Mouse (Mus musculus): ENCODE measurements around the gene Dvl1.

Dvl1 gene

DNA sequence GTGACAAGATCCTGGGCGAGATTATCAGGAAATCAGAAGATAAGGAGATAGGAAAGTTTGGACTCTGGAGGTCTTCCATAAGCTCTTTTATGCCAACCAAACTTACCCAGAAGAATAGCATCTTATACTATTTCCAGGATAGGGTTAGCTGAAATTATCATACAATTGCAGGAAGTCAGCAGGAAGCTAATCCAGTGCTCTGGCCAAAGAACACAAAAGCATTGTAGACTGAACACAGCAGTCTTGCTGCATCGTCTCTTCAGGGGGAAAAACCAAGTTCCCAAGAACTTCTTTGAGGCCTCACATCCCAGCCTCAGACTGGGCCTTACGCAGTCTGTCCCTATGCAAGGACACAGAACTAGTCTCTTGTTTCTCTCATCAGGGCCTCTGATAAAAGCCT is 36.4 kb downstream of the Dvl1 start:
- no peak for DNase-seq (ENCODE audit: extremely low spot score)

GRCm38 (mm10) chr4:155886330-155886729 is 39.1 kb downstream of the Dvl1 start:
- DNase-seq (ENCODE audit: extremely low spot score): no peak

DNA sequence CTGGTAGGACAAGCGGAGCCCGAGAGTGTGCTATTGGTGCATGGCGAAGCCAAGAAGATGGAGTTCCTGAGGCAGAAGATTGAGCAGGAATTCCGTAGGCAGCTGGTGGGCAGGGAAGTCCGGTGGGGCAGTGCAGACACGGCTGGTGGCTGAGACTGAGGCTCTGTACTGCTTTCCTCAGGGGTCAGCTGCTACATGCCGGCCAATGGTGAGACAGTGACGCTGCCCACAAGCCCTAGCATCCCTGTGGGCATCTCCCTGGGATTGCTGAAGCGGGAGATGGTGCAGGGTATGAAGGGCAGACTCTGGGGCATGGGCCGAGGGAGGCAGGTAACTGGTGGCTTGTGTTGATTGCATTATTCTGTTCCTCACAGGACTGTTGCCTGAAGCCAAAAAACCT is 40.5 kb downstream of the Dvl1 start:
- DNase-seq (ENCODE audit: extremely low spot score): no peak

DNA sequence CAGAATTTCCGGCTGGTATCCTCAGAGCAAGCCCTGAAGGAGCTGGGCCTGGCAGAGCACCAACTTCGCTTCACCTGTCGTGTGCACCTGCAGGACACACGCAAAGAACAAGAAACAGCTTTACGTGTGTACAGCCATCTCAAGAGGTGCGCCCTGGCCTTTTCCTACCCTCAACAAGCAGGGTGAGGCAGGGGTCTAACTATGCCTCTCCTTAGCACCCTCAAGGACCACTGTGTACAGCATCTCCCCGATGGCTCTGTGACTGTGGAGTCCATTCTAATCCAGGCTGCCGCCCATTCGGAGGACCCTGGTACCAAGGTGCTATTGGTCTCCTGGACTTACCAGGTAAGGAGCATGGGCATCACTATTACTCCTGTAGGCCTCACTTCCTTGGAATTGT is 41.0 kb downstream of the Dvl1 start:
- no peak for DNase-seq (ENCODE audit: extremely low spot score)

DNA sequence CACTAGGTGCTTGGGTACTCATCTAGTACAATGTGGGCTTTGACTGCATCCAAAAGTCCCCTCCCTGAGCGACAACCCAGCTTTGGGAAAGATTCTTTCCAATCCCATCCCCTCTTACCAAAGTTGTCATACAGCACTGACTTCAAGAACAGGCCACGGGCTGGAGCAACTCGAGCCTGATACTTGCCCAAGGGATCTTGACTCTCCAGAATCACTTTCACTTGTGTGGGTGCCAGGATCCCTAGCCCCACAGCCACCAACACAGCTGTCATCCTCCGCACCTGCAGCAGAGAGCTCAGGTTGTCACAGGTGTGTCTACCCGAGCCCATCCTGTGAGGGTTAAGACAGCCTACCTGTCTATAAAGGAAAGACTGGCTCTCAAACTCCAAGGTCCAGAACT is 42.1 kb downstream of the Dvl1 start:
- DNase-seq (ENCODE audit: extremely low spot score): no peak

DNA sequence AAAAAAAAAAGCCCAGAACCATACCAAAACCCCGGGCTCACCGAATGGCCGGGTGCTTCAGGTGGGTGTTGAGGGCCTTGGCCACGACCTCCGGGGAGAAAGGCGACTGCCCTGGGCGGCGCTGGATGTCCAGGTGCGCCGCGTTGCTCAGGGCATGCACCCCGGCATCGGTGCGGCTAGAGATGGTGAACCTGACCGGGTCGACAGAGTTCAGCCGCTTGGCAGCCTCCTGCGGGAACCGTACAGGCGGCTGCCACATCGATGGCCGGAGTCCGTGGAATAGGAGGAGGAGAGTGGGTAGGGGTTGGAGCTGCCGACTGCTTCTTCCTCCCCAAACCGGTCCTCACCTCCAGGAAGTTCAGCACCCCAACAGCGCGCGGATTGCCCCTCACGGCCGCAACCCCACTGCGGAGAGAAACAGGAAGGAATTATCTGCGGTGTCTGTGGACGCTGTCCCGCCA is 43.8 kb downstream of the Dvl1 start:
- DNase-seq (ENCODE audit: extremely low spot score): peak; percentile 10

DNA sequence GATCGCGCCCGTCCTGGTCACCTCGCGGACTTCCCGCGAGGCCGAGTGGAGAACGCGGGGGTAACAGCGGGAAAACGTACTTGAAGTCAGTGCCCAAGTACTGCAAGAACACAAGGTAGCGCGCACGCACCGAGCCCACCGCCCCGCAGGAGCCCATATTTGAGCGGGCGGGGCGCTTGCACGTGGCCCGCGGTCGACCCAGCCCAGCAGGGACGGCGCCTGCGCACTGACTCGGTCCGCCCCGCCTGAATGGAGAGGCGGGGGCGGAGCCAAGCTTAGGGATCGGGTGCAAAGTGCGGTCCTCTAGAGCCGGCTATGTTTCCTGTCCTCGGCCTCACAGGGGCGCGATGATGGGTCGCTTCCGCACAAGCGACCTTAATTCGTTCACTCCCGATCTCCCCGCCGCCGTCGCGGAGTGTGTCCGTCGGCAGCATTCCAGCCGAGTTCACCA is 44.4 kb downstream of the Dvl1 start, which contains the start of the genes Pusl1 and Acap3:
TSS of gene Pusl1 (minus strand) at position 231 of the 451 bp plus-strand sequence.
TSS of gene Acap3 (plus strand) at position 272 of the 451 bp plus-strand sequence.
- peak; percentile 95 for DNase-seq (ENCODE audit: extremely low spot score)

- DNase-seq (ENCODE audit: extremely low spot score): peak; percentile 85
These were observed 44.8 kb downstream of the Dvl1 start for GRCm38 (mm10) chr4:155892017-155892416.

DNA sequence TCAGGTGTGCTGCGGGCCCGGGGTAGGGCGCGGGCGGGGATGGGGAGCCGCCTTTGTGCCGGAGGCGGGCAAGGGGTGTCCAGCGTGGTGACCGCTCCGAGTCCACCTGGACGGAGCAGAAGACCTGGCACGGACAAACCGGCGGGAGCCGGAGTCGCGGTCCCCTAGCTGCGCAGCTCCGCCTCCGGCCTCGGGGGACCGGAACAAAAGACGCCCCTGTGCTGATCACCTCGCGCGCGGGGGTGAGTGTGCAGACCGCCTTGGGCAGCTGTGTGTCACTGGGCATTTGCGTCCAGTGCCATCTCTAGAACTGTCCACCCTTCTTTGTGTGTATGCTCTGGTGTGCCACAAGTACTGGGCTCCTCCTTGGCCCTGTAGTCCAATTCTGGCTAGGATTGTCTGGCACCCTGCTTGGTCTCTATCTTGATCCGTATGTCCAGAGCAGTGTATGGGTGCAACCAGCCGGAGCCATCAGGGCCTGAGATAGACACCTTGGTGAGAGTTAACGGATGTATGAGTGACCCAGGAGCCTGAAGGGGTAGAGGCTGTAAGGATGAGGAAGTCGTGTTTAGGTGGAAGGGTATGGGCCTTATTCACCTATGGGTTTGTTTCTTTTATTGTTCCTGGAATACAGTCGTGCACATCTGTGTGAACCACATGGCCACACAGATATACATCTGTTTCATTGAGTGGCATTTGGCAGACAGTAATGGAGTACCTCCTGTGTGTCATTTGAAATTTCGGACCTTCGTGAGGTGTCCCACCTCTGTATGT is 45.4 kb downstream of the Dvl1 start:
- no peak for DNase-seq (ENCODE audit: extremely low spot score)

DNA sequence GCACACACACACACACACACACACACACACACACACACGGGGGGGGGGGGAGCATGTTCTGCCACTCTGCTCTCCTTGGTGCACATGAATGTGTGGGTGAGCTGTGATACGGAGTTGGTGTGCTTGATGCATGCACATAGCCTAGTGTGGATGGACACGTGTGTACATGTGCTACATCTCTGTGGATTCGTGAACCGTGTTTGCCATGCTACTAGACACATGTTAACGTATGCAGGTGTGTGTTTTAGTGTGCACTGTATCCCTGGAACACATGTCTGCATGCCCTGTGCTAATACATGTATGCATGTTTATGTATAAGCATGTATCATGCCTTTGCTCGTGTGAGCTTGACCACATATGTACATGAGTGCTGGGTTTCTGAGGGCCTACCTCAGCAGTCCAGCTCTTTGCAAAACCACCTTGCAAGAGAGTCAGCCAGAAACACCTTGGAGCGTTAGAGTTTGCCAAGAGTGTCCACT is 46.0 kb downstream of the Dvl1 start:
- DNase-seq (ENCODE audit: extremely low spot score): no peak

GRCm38 (mm10) chr4:155894311-155894881 is 47.2 kb downstream of the Dvl1 start:
- DNase-seq (ENCODE audit: extremely low spot score): no peak

GRCm38 (mm10) chr4:155895216-155895615 is 48.0 kb downstream of the Dvl1 start:
- no peak for DNase-seq (ENCODE audit: extremely low spot score)

GRCm38 (mm10) chr4:155895826-155896225 is 48.6 kb downstream of the Dvl1 start:
- no peak for DNase-seq (ENCODE audit: extremely low spot score)

DNA sequence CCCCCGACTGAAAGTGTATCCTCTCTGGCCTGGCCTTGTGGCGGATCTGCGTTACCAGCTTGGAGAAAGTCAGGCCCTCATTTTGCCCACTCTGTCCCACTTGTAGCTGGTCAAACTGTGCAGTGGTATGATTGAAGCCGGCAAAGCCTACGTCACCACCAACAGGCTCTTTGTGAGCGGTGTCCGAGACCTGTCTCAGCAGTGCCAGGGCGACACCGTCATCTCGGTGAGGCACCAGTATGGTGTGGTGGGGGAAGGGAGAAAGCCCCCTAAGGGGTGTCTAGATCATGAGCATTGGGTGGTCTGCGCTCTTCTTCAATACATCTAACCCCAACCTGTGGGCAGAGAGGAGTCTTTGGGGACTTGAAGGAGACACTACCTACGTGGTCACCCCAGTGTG is 49.3 kb downstream of the Dvl1 start:
- DNase-seq (ENCODE audit: extremely low spot score): no peak

DNA sequence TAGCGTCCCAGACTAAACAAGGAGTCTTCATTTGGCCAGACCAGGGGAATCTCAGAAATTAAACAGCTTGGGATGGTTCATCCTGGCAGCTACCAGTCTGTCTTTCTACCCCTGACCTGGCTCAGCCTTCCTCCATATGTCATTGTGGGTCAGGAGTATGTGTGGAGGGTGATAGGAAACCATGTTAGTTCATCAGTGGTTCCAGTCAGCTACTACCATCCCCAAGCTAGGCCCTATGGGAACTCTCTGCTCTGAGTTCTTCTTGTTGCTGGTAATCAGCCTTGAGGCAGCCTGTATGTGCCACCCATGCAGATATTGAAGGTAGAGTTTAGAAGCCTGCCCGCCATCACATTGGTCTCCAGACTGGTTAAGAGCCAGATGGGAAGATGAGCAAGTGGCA is 51.1 kb downstream of the Dvl1 start:
- DNase-seq (ENCODE audit: extremely low spot score): no peak

DNA sequence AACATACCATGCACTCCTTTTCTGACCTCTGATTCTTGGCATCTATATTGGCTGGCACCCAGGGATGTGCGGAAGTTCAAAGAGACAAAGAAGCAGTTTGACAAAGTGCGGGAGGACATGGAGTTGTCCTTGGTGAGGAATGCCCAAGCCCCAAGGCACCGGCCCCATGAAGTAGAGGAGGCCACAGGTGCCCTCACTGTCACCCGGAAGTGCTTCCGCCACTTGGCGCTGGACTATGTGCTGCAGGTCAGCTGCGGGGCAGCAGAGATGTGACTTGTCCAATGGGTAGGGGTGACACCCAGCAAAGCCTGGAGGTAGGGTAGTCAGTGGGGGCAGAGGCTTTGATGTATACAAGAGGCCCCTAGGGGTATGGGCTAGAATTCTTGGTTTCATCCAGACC is 52.2 kb downstream of the Dvl1 start:
- DNase-seq (ENCODE audit: extremely low spot score): no peak

DNA sequence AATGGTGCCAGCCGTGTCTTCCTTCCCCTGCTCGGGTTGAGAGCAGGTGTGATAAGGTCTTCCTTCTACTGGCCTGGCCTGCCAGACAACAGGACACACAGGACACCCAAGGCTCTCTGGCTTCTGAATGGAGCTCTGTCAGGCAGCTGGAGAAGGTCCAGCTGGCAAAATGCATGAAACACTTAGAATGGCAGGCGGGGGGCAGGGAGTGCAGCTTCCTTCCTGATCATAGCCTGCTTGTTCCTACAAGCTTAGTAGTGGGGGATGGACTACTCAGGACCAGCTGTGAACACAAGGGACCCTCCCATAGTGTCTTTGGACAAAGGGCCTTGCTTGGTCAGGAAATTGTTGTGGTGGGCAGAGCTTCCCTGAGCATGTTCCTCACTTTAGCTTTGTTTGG is 54.0 kb downstream of the Dvl1 start:
- DNase-seq (ENCODE audit: extremely low spot score): no peak

GRCm38 (mm10) chr4:155903246-155903645 is 56.0 kb downstream of the Dvl1 start:
- DNase-seq (ENCODE audit: extremely low spot score): no peak

GRCm38 (mm10) chr4:155904318-155905102 is 57.3 kb downstream of the Dvl1 start:
- no peak for DNase-seq (ENCODE audit: extremely low spot score)

DNA sequence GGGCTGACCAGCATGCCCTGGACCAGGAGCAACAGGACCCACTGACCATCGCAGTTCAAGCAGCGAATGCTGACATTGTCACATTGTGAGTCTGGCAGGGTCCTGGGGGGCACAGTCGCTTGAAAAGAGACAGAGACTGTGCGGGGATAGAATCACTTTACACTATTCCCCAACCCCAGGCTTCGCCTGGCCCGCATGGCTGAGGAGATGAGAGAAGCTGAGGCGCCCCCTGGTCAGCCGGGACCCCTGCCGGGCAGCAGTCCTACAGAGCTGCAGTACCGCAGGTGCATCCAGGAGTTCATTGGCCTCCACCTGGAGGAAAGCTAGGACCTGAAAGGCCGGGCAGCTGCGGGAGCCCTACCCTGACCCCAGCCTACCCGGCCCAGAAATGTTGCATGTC is 58.4 kb downstream of the Dvl1 start:
- no peak for DNase-seq (ENCODE audit: extremely low spot score)

GRCm38 (mm10) chr4:155906125-155906524 is 58.9 kb downstream of the Dvl1 start:
- no peak for DNase-seq (ENCODE audit: extremely low spot score)

- DNase-seq (ENCODE audit: extremely low spot score): no peak
These were observed 59.8 kb downstream of the Dvl1 start for GRCm38 (mm10) chr4:155907003-155907402.

Measured in embryo, embryonic 9.5 days (tissue).